Mouse (Mus musculus) ES-E14 (cell line): ENCODE measurements at regions not wholly inside any gene's neighbourhood (a gene's known extent, or its start where the extent isn't known, plus 50 kb on each side); places are given as distances from the start of the nearest gene placed in this dataset.

Source experiments
- DNase-seq: peaks from one replicate; pipeline ENCODE4 v3.0.0-alpha.2; 2013; ENCODE audit warnings: low read depth, low spot score
- H3K27ac ChIP-seq: 2 replicates; pipeline ENCODE4 v1.5.1; 2012; ENCODE audit warnings: low read depth, mild to moderate bottlenecking, low read length, moderate library complexity, mixed read lengths; ENCODE audit not compliant: poor library complexity, insufficient read depth, severe bottlenecking
- H3K36me3 ChIP-seq: 2 replicates; pipeline ENCODE4 v1.6.1; 2012; ENCODE audit warnings: mild to moderate bottlenecking, low read length, moderate library complexity, mixed read lengths; ENCODE audit not compliant: control insufficient read depth, poor library complexity, insufficient read depth, severe bottlenecking
- H3K4me1 ChIP-seq, 2 experiments: fragments of 150-350 bp in 1 of 2; sonication (generic) in 1 of 2; 2 replicates each; pipeline ENCODE4 v1.6.1; 2012; ENCODE audit warnings: low read length in 2 of 2, mild to moderate bottlenecking in 1 of 2, mixed read lengths in 1 of 2; ENCODE audit not compliant: control insufficient read depth in 2 of 2, insufficient read depth in 2 of 2, poor library complexity in 1 of 2
- H3K4me3 ChIP-seq, 2 experiments: fragments of 150-350 bp in 1 of 2; sonication (generic) in 1 of 2; 2 replicates each; pipeline ENCODE4 v1.5.1; 2012; ENCODE audit warnings: low read length in 2 of 2, low read depth in 1 of 2, mild to moderate bottlenecking in 1 of 2, mixed read lengths in 1 of 2; ENCODE audit not compliant: insufficient read depth in 1 of 2, poor library complexity in 1 of 2, severe bottlenecking in 1 of 2
- H3K9ac ChIP-seq: 2 replicates; pipeline ENCODE4 v1.6.1; 2012; ENCODE audit warnings: low read depth, mild to moderate bottlenecking, low read length, mixed read lengths; ENCODE audit not compliant: poor library complexity, insufficient read depth, severe bottlenecking
- H3K9me3 ChIP-seq: fragments of 150-350 bp; sonication (generic); 2 replicates; pipeline ENCODE4 v1.6.1; 2012; ENCODE audit warnings: low read depth, mild to moderate bottlenecking, low read length; ENCODE audit not compliant: control insufficient read depth, insufficient read depth
- CHD2 ChIP-seq: IDR thresholded peaks from 2 replicates; pipeline ENCODE4 v1.6.1; 2014; ENCODE audit warnings: mild to moderate bottlenecking, low read depth, low read length, inconsistent platforms
- HCFC1 ChIP-seq: IDR thresholded peaks from 2 replicates; pipeline ENCODE4 v1.6.1; 2012; ENCODE audit warnings: low read length, inconsistent platforms, borderline replicate concordance; ENCODE audit not compliant: insufficient read depth
- MAFK ChIP-seq: IDR thresholded peaks from 2 replicates; pipeline ENCODE4 v1.6.1; 2014; ENCODE audit warnings: mild to moderate bottlenecking, low read depth, low read length, inconsistent platforms; ENCODE audit not compliant: insufficient read depth
- ZC3H11A ChIP-seq: IDR thresholded peaks from 2 replicates; pipeline ENCODE4 v1.6.1; 2012; ENCODE audit warnings: low read depth, mild to moderate bottlenecking, inconsistent platforms, low read length, borderline replicate concordance
- ZNF384 ChIP-seq: IDR thresholded peaks from 2 replicates; pipeline ENCODE4 v1.6.1; 2012; ENCODE audit warnings: low read depth, low read length, inconsistent platforms
- in situ Hi-C, 2 experiments: fragments of 600-800 bp; cut with MboI; formaldehyde crosslinking; loops; one replicate each; pipeline ENCODE4 v1.15.1; 2025; ENCODE audit warnings: low sequenced_read_pairs in 2 of 2, inconsistent platforms in 1 of 2; ENCODE audit not compliant: unreplicated experiment in 2 of 2

DNA sequence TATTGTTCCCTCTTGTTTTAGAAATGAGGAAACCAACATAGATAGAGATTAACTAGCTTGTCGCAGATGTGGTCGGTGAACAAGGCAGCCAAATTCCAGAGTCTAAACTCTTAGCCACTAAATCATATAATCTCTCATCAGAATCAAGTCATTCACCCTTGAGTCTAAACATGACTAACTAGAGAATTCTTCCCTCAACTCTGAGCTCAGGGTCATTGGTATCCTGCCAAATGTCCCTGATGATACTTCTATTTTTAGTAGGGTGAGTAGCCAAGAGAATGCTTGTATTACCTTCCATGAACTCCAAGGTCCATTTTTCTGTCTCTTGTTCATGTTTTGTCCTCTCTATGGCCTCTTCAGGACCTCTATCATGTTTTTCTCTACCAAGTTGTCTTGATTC lies 174.9 kb upstream of the Tars start:
- Histone ChIP-seq H3K4me3 (no peak overlapping the region), H3K4me1 (no peaks in the 10 kb centered on the region), H3K9me3 (no peaks in the 10 kb centered on the region), H3K27ac (no peak overlapping the region), H3K36me3 (no peaks in the 10 kb centered on the region), H3K9ac (no peak overlapping the region)
- in situ Hi-C loops = no loop called here
- DNase-seq = no peak
- TF ChIP-seq MAFK (no peak), CHD2 (no peak), ZC3H11A (no peak), HCFC1 (no peak)

DNA sequence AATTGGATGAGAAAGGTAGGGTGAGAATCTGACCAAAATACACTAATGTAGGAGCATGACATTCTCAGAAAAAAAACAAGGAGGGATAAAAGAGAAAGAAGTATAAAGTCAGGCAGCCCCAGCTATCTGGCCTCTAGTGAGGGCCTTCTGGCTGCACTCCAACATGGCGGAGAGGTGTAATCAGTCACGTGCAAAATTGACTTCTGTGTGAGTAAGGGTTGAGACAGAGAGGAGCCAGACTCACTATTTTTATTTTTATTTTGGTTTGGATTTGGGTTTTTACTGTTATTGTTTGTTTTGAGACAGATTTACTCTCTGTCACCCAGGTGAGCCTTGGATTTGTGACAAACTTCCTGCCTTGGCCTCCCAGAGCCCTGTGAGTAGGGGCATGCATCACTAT lies 174.0 kb upstream of the Tars start:
- Histone ChIP-seq H3K27ac (no peak overlapping the region), H3K4me3 (no peak overlapping the region), H3K4me1 (no peaks in the 10 kb centered on the region; a peak in 1 of 4 replicates), H3K9ac (no peak overlapping the region), H3K9me3 (no peaks in the 10 kb centered on the region), H3K36me3 (no peaks in the 10 kb centered on the region)
- DNase-seq = no peak
- in situ Hi-C loops = no loop called here
- TF ChIP-seq HCFC1 = no peak
- no peak for TF ChIP-seq ZNF384
- TF ChIP-seq MAFK = no peak
- TF ChIP-seq ZC3H11A = no peak
- TF ChIP-seq CHD2 = no peak

DNA sequence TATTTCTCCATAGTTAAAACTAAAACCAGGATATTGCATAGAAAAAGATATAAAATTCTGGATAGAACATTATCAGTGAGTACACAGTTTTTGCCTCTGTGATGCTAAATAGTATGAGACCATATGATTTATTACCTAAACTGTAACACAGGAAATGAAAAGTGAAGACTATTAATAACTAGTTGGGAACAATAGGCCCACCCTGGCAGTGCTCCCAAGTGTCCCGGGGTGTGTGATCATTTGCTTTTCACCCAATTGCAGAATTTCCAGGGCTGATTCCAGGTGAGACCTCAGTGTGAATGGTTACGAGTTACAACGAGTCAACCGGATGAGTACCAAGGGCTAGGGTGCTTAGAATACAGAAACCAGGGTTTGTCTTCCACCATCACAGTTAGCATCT lies 172.6 kb upstream of the Tars start:
- DNase-seq = no peak
- in situ Hi-C loops = no loop called here
- Histone ChIP-seq H3K4me1 (peaks cover 0 to 3% of the 10 kb centered on the region in 2 experiments; a peak in 2 of 4 replicates), H3K36me3 (no peaks in the 10 kb centered on the region), H3K27ac (no peak overlapping the region), H3K9me3 (no peaks in the 10 kb centered on the region), H3K4me3 (no peak overlapping the region), H3K9ac (no peak overlapping the region)
- TF ChIP-seq CHD2 = no peak
- no peak for TF ChIP-seq HCFC1
- no peak for TF ChIP-seq MAFK
- no peak for TF ChIP-seq ZNF384
- no peak for TF ChIP-seq ZC3H11A

DNA sequence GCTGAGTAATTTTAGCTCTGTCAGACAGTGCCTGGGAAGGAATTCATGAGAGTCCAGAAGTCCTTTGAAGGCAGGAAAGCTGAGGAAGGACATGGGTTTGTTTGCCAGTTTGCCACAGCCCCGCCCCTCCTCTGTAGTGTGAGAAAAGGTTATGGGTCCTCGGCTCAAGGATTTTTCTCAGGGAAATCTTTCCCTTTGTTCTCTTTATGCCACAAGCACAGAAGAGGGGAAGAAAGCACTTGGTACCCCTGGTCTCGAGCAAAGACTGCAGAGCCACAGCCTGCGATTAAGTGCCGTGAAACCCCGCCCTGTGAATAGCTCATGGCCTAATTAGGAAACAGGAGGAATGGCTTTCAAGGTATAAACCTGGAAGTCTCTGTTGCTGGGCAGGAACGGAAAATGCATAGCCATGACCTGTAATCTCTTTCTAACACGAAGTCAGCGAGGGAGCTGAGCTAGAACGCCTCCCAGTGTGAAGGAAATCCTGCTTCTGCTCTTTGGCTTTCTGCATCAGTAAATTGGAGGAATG lies 166.1 kb upstream of the Tars start:
- Histone ChIP-seq H3K9ac (no peak overlapping the region), H3K4me1 (peaks cover 0 to 3% of the 10 kb centered on the region in 2 experiments; a peak in 2 of 4 replicates), H3K4me3 (no peak overlapping the region), H3K9me3 (no peaks in the 10 kb centered on the region), H3K36me3 (no peaks in the 10 kb centered on the region), H3K27ac (no peak overlapping the region)
- TF ChIP-seq ZNF384 = no peak
- TF ChIP-seq MAFK = no peak
- no peak for TF ChIP-seq CHD2
- DNase-seq = no peak
- in situ Hi-C loops = no loop called here

DNA sequence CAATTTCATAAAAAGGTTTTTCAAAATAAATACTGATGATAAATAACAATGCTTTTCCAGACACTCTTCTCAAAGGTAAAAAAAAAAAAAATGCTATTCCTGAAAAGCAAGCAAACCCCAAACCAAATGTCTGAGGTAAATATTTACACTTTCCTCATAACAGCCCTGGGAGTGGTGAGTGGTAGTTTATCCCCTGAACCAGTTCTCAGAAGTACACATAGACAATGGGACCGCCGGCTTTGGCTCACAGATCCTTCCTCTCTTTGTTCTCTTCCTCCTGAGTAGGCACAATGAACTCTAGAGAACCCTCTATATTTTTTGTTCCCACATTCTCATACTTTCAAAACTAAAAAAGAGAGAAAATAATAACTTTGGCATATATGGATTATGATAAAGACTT lies 153.1 kb upstream of the Tars start:
- no peaks in the 10 kb centered on the region for H3K4me1 ChIP-seq
- no peak overlapping the region for H3K4me3 ChIP-seq
- in situ Hi-C loops = no loop called here
- H3K9me3 ChIP-seq = no peaks in the 10 kb centered on the region
- H3K36me3 ChIP-seq = no peaks in the 10 kb centered on the region
- H3K27ac ChIP-seq = no peak overlapping the region
- no peak for DNase-seq
- no peak overlapping the region for H3K9ac ChIP-seq
- TF ChIP-seq ZNF384 (no peak), CHD2 (no peak), HCFC1 (no peak), MAFK (no peak)
